In the genomic region with DNA sequence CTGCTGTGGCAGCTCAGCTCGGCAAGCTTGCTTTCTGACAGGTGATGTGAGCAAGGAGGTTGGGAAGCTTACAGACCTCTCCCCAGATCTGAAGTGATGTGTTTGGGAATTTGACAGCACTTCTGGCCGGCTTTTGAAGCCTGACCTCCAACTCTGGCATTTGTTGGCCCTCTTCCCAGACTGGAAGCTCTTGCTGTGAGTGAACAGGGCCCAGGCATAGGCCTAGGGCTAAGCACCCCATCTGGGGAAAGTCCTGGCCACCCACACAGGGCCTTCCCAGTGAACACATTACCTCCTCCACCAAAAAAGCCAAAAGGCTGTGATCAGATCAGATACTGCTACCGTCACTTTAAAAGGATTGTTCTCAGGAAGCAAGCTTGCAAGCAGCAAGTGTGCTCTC, we compare ENCODE assay signal across 8 mouse cellular contexts. TPM values are rescaled to one million over a fixed set of nuclear protein-coding genes. Genes with fewer than 3 reads are reported as not detected.
DNase-seq lines count a peak whose midpoint lies in the region; ATAC-seq and TF ChIP-seq lines count a peak whose summit lies in the region.

No protein-coding gene starts in this region.

- no peak overlapping the region for H3K4me2 ChIP-seq in limb, embryonic 12.5 days
- H3K4me2 ChIP-seq in heart, embryonic 13.5 days, result no peak overlapping the region
- no peak overlapping the region for H3K4me2 ChIP-seq in hindbrain, embryonic 16.5 days (ENCODE audit: low read length)

- TF ChIP-seq CTCF in lung, adult 2 months (IDR thresholded peaks at IDR 0.05; ENCODE audit: insufficient read depth, low read length), result no peak

- H3K4me1 ChIP-seq in limb, embryonic 12.5 days (replicated peaks), result peaks cover 13% of the 10 kb centered on the region
- peaks cover 18% of the 10 kb centered on the region for H3K4me1 ChIP-seq in limb, embryonic 10.5 days
- H3K4me1 ChIP-seq in heart, embryonic 13.5 days, result peaks cover 53% of the 10 kb centered on the region
- no peaks in the 10 kb centered on the region; the same call in 1 of the 2 replicates for H3K4me1 ChIP-seq in lung, adult 2 months (ENCODE audit: control insufficient read depth, insufficient read depth, low read length)
- peaks cover 3% of the 10 kb centered on the region; the same call in 1 of the 2 replicates for H3K4me1 ChIP-seq in hindbrain, embryonic 16.5 days (ENCODE audit: control insufficient read depth, insufficient read depth, low read depth, low read length)

- H3K4me3 ChIP-seq in limb, embryonic 12.5 days (replicated peaks), result no peak overlapping the region
- no peak overlapping the region for H3K4me3 ChIP-seq in limb, embryonic 10.5 days
- H3K4me3 ChIP-seq in heart, embryonic 13.5 days, result no peak overlapping the region
- no peak overlapping the region for H3K4me3 ChIP-seq in lung, adult 2 months (replicated peaks; ENCODE audit: extremely low read depth, low read depth, low read length)
- no peak overlapping the region for H3K4me3 ChIP-seq in hindbrain, embryonic 16.5 days (ENCODE audit: low read length)

- no peaks in the 10 kb centered on the region for H3K36me3 ChIP-seq in limb, embryonic 12.5 days
- no peaks in the 10 kb centered on the region for H3K36me3 ChIP-seq in limb, embryonic 10.5 days
- peaks cover 20% of the 10 kb centered on the region for H3K36me3 ChIP-seq in heart, embryonic 13.5 days
- H3K36me3 ChIP-seq in hindbrain, embryonic 16.5 days (ENCODE audit: control insufficient read depth, insufficient read depth, low read length), result 0 out of 2 replicates have a peak, but pooled peaks cover 5% of the 10 kb centered on the region

- no peak for TF ChIP-seq POLR2A in lung, adult 2 months (IDR thresholded peaks at IDR 0.05; ENCODE audit: borderline replicate concordance, extremely low read depth, low read depth, low read length)

- DNase-seq in limb, embryonic 10.5 days (ENCODE audit: low spot score), result no peak
- peak; percentile 87 to 88 for DNase-seq in adrenal gland, postnatal 36 days
- peak; percentile 47 for DNase-seq in lung, adult 2 months
- no peak for DNase-seq in layer of hippocampus, adult 9-11 months
- no peak for DNase-seq in right cerebral cortex, postnatal 14 days

- 59% methylated on average over 3 of the region's 3 CpGs for WGBS in limb, embryonic 12.5 days
- WGBS in limb, embryonic 10.5 days, result 62% methylated on average over 3 of the region's 3 CpGs
- WGBS in heart, embryonic 13.5 days, result 11% methylated on average over 3 of the region's 3 CpGs
- 32% methylated on average over 3 of the region's 3 CpGs for WGBS in lung, adult 2 months
- 33% methylated on average over 3 of the region's 3 CpGs for WGBS in hindbrain, embryonic 16.5 days

- no peaks in the 10 kb centered on the region for H3K9me3 ChIP-seq in limb, embryonic 12.5 days
- no peaks in the 10 kb centered on the region for H3K9me3 ChIP-seq in limb, embryonic 10.5 days (replicated peaks)
- no peaks in the 10 kb centered on the region for H3K9me3 ChIP-seq in heart, embryonic 13.5 days
- no peaks in the 10 kb centered on the region for H3K9me3 ChIP-seq in hindbrain, embryonic 16.5 days (ENCODE audit: control insufficient read depth, low read length)

- ATAC-seq in limb, embryonic 12.5 days (ENCODE audit: insufficient number of reproducible peaks, insufficient read depth, low FRiP score, low TSS enrichment, low read depth), result no peak
- no peak for ATAC-seq in heart, embryonic 13.5 days (ENCODE audit: extremely low read depth, insufficient number of reproducible peaks, low FRiP score, low TSS enrichment)
- no peak for ATAC-seq in hindbrain, embryonic 16.5 days

- H3K27ac ChIP-seq in limb, embryonic 12.5 days, result 0 out of 2 replicates have a peak overlapping the region, but pooled peaks have one; percentile 45
- H3K27ac ChIP-seq in limb, embryonic 10.5 days, result no peak overlapping the region
- H3K27ac ChIP-seq in heart, embryonic 13.5 days (replicated peaks), result peak overlapping the region; percentile 90
- H3K27ac ChIP-seq in hindbrain, embryonic 16.5 days (ENCODE audit: low read depth, low read length), result no peak overlapping the region

- peaks cover 36% of the 10 kb centered on the region for H3K27me3 ChIP-seq in limb, embryonic 12.5 days
- H3K27me3 ChIP-seq in limb, embryonic 10.5 days (ENCODE audit: low read depth, poor library complexity, severe bottlenecking), result peaks cover 37% of the 10 kb centered on the region
- no peaks in the 10 kb centered on the region for H3K27me3 ChIP-seq in heart, embryonic 13.5 days (replicated peaks)
- no peaks in the 10 kb centered on the region for H3K27me3 ChIP-seq in hindbrain, embryonic 16.5 days (replicated peaks; ENCODE audit: control insufficient read depth, insufficient read depth, low read length)

- no peak overlapping the region for H3K9ac ChIP-seq in limb, embryonic 12.5 days (replicated peaks)
- H3K9ac ChIP-seq in heart, embryonic 13.5 days, result peak overlapping the region; percentile 30
- no peak overlapping the region for H3K9ac ChIP-seq in hindbrain, embryonic 16.5 days (ENCODE audit: low read depth, low read length)

RNA-seq across cellular contexts. Expression of a gene that starts 7.1 kb away (rescaled TPM):
- not detected in 2 replicates for polyA plus RNA-seq in limb, embryonic 12.5 days (2016; fragmentation: Nextera tagmentation; extraction: Ambion mirVana)
- polyA plus RNA-seq in limb, embryonic 10.5 days (2016; fragmentation: Nextera tagmentation; extraction: Ambion mirVana), result not detected in 2 replicates
- total RNA-seq in adrenal gland, postnatal 36 days (2021), result 1 to 10 TPM; 1.7 to 2.0 TPM
- 0.13 and 0.18 TPM in 2 replicates for polyA plus RNA-seq in heart, embryonic 13.5 days (2015; fragmentation: Nextera tagmentation; extraction: Ambion mirVana)
- 1.1 and 1.3 TPM in 2 replicates for polyA plus RNA-seq in lung, adult 2 months (2012; rRNA removed)
- polyA plus RNA-seq in hindbrain, embryonic 16.5 days (2015; fragmentation: Nextera tagmentation; extraction: Ambion mirVana), result not detected in 2 replicates

RNA-seq across cellular contexts. Expression of a gene that starts 19.1 kb away (rescaled TPM):
- not detected in 2 replicates for polyA plus RNA-seq in limb, embryonic 12.5 days (2016; fragmentation: Nextera tagmentation; extraction: Ambion mirVana)
- polyA plus RNA-seq in limb, embryonic 10.5 days (2016; fragmentation: Nextera tagmentation; extraction: Ambion mirVana), result not detected in 2 replicates
- total RNA-seq in adrenal gland, postnatal 36 days (2021), result under 1 TPM in 1 of 2 experiments, not detected in 1; 0.66 TPM
- 0.60 TPM in 1 of 2 replicates, not detected in the other for polyA plus RNA-seq in heart, embryonic 13.5 days (2015; fragmentation: Nextera tagmentation; extraction: Ambion mirVana)
- polyA plus RNA-seq in lung, adult 2 months (2012; rRNA removed), result 0.56 and 0.81 TPM in 2 replicates
- polyA plus RNA-seq in hindbrain, embryonic 16.5 days (2015; fragmentation: Nextera tagmentation; extraction: Ambion mirVana), result not detected in 2 replicates

RNA-seq across cellular contexts. Expression of a gene that starts 47.8 kb away (rescaled TPM):
- not detected in 2 replicates for polyA plus RNA-seq in limb, embryonic 12.5 days (2016; fragmentation: Nextera tagmentation; extraction: Ambion mirVana)
- polyA plus RNA-seq in limb, embryonic 10.5 days (2016; fragmentation: Nextera tagmentation; extraction: Ambion mirVana), result 0.09 TPM in 1 of 2 replicates, not detected in the other
- 1 to 10 TPM; 3.1 to 6.9 TPM for total RNA-seq in adrenal gland, postnatal 36 days (2021)
- polyA plus RNA-seq in heart, embryonic 13.5 days (2015; fragmentation: Nextera tagmentation; extraction: Ambion mirVana), result 0.39 TPM in 1 of 2 replicates, not detected in the other
- 0.07 TPM in 2 replicates for polyA plus RNA-seq in lung, adult 2 months (2012; rRNA removed)
- polyA plus RNA-seq in hindbrain, embryonic 16.5 days (2015; fragmentation: Nextera tagmentation; extraction: Ambion mirVana), result 6.6 and 7.8 TPM in 2 replicates

Comparison
In these comparisons a context has a peak if more than half of its experiments do, and no peak if none do; other contexts are left out.
1. H3K27ac ChIP-seq: peak in limb, embryonic 12.5 days (single experiment) and heart, embryonic 13.5 days (single experiment); none in limb, embryonic 10.5 days (single experiment) and hindbrain, embryonic 16.5 days (single experiment).
2. DNase-seq: peak in adrenal gland, postnatal 36 days (2 of 2) and lung, adult 2 months (single experiment); none in limb, embryonic 10.5 days (single experiment), layer of hippocampus, adult 9-11 months (single experiment) and right cerebral cortex, postnatal 14 days (single experiment).